In genomic region chr2:126817414-126817813, GRCm38 (mm10) we compare ENCODE assay signal across 22 mouse cellular contexts. TPM values are rescaled to one million over a fixed set of nuclear protein-coding genes. Genes with fewer than 3 reads are reported as not detected.
A peak's percentile ranks its signal among the peaks of the same experiment; 100 is the strongest.
DNase-seq lines count a peak whose midpoint lies in the region; ATAC-seq lines count a peak whose summit lies in the region.
"Had no signal": no experiment of that assay in that cellular context is flagged by ENCODE, and none has a peak within 500 bp of the region (broad histone marks: within the 10 kb centered on the region; RNA-seq: fewer than 3 reads in every experiment).

No protein-coding gene starts in this region.

- H3K27me3 ChIP-seq in heart, embryonic 13.5 days (replicated peaks), result no peaks in the 10 kb centered on the region
- H3K27me3 ChIP-seq in midbrain, embryonic 15.5 days (replicated peaks), result no peaks in the 10 kb centered on the region
- H3K27me3 ChIP-seq: embryonic facial prominence, embryonic 15.5 days; forebrain, embryonic 13.5 days; hindbrain, embryonic 15.5 days; Patski had no signal

- H3K36me3 ChIP-seq in heart, embryonic 13.5 days, result peaks cover 61% of the 10 kb centered on the region
- peaks cover 14% of the 10 kb centered on the region; the same call in 1 of the 2 replicates for H3K36me3 ChIP-seq in midbrain, embryonic 15.5 days (replicated peaks)

- no peak for DNase-seq in heart, postnatal 10 days
- DNase-seq in c-Kit-negative CD71-positive TER-119-positive erythroid progenitor cells, embryonic 14.5 days (ENCODE audit: low read depth, low spot score), result peak; percentile 28
- no peak for DNase-seq in cerebellum, postnatal 36 days
- DNase-seq: adrenal gland, postnatal 14 days; cerebellum, adult 2 months; cerebellum, postnatal 10 days; embryo, embryonic 11 days; gastrocnemius, postnatal 36 days; heart, adult 18-20 months; heart, postnatal 36 days had no signal

- H3K4me1 ChIP-seq in heart, embryonic 13.5 days, result peaks cover 15% of the 10 kb centered on the region
- no peaks in the 10 kb centered on the region for H3K4me1 ChIP-seq in midbrain, embryonic 15.5 days
- H3K4me1 ChIP-seq: embryonic facial prominence, embryonic 15.5 days; forebrain, embryonic 13.5 days; hindbrain, embryonic 15.5 days had no signal

- WGBS in heart, embryonic 13.5 days, result 65% methylated on average over 2 of the region's 2 CpGs
- 91% methylated on average over 2 of the region's 2 CpGs for WGBS in midbrain, embryonic 15.5 days

- no peak overlapping the region for H3K4me2 ChIP-seq in heart, embryonic 13.5 days
- no peak overlapping the region for H3K4me2 ChIP-seq in midbrain, embryonic 15.5 days
- H3K4me2 ChIP-seq: embryonic facial prominence, embryonic 15.5 days; forebrain, embryonic 13.5 days; hindbrain, embryonic 15.5 days had no signal

- ATAC-seq in heart, embryonic 13.5 days (ENCODE audit: extremely low read depth, insufficient number of reproducible peaks, low FRiP score, low TSS enrichment), result no peak
- ATAC-seq in erythroblast, adult 5-6 weeks (replicated peaks; ENCODE audit: low FRiP score, poor library complexity, severe bottlenecking), result peak; percentile 59; the same call in 1 of the 2 replicates
- peak; percentile 29; the same call in 1 of the 2 replicates for ATAC-seq in megakaryocyte-erythroid progenitor cell, adult 5-6 weeks (replicated peaks; ENCODE audit: low FRiP score, low TSS enrichment, poor library complexity, severe bottlenecking)
- ATAC-seq in midbrain, embryonic 15.5 days (replicated peaks), result no peak
- ATAC-seq: activated CD4-positive, CD25-positive, alpha-beta regulatory T cell, adult 4 months; forebrain, embryonic 13.5 days; Patski had no signal

- no peak overlapping the region for H3K4me3 ChIP-seq in heart, embryonic 13.5 days
- H3K4me3 ChIP-seq in midbrain, embryonic 15.5 days, result no peak overlapping the region
- H3K4me3 ChIP-seq: embryonic facial prominence, embryonic 15.5 days; forebrain, embryonic 13.5 days; heart, embryonic 10.5 days; hindbrain, embryonic 15.5 days had no signal

- H3K9me3 ChIP-seq in heart, embryonic 13.5 days, result no peaks in the 10 kb centered on the region
- no peaks in the 10 kb centered on the region for H3K9me3 ChIP-seq in midbrain, embryonic 15.5 days
- H3K9me3 ChIP-seq: embryonic facial prominence, embryonic 15.5 days; forebrain, embryonic 13.5 days; heart, embryonic 10.5 days; hindbrain, embryonic 15.5 days had no signal

- intact Hi-C loops in heart, postnatal 10 days (cut with DNase I), result no loop called here

- H3K9ac ChIP-seq in heart, embryonic 13.5 days, result no peak overlapping the region
- no peak overlapping the region for H3K9ac ChIP-seq in midbrain, embryonic 15.5 days
- H3K9ac ChIP-seq: embryonic facial prominence, embryonic 15.5 days; forebrain, embryonic 13.5 days; hindbrain, embryonic 15.5 days had no signal

- H3K27ac ChIP-seq in heart, embryonic 13.5 days (replicated peaks), result 0 out of 2 replicates have a peak overlapping the region, but pooled peaks have one; percentile 8
- no peak overlapping the region for H3K27ac ChIP-seq in midbrain, embryonic 15.5 days
- H3K27ac ChIP-seq: embryonic facial prominence, embryonic 15.5 days; forebrain, embryonic 13.5 days; heart, embryonic 10.5 days; hindbrain, embryonic 15.5 days had no signal

RNA-seq across cellular contexts. Expression of gene Usp50, which starts 34.1 kb away (rescaled TPM):
- polyA plus RNA-seq in heart, embryonic 13.5 days (2015; fragmentation: Nextera tagmentation; extraction: Ambion mirVana), result 1.5 and 2.2 TPM in 2 replicates
- not detected for total RNA-seq in heart, postnatal 10 days (2021)
- 0.77 TPM in 1 of 2 replicates, not detected in the other for total RNA-seq in erythroblast, adult 5-6 weeks (2015; ENCODE audit: low replicate concordance)
- 0.42 TPM in 1 of 2 replicates, not detected in the other for total RNA-seq in erythroblast, adult 5-6 weeks (2017; ENCODE audit: low replicate concordance)
- total RNA-seq in megakaryocyte-erythroid progenitor cell, adult 5-6 weeks (2014; fragmentation: Nextera tagmentation), result 1.1 and 1.4 TPM in 2 replicates
- 0.88 TPM in 1 of 2 replicates, not detected in the other for total RNA-seq in megakaryocyte-erythroid progenitor cell, adult 5-6 weeks (2017)
- polyA plus RNA-seq in midbrain, embryonic 15.5 days (2015; fragmentation: Nextera tagmentation; extraction: Ambion mirVana), result 2.1 and 2.3 TPM in 2 replicates
- total RNA-seq: adrenal gland, adult 18-20 months; adrenal gland, postnatal 14 days; gastrocnemius, adult 8-10 months; heart, adult 18-20 months; heart, postnatal 36 days had no signal

RNA-seq across cellular contexts. Expression of gene Trpm7, which starts 58.6 kb away (rescaled TPM):
- polyA plus RNA-seq in heart, embryonic 13.5 days (2015; fragmentation: Nextera tagmentation; extraction: Ambion mirVana), result 36.6 and 40.3 TPM in 2 replicates
- total RNA-seq in heart, postnatal 10 days (2021), result 10 to 100 TPM; 52.0 to 54.1 TPM
- 22.2 and 51.7 TPM in 2 replicates for total RNA-seq in erythroblast, adult 5-6 weeks (2015; ENCODE audit: low replicate concordance)
- 22.9 and 24.1 TPM in 2 replicates for total RNA-seq in erythroblast, adult 5-6 weeks (2017; ENCODE audit: low replicate concordance)
- 72.4 and 74.8 TPM in 2 replicates for total RNA-seq in megakaryocyte-erythroid progenitor cell, adult 5-6 weeks (2014; fragmentation: Nextera tagmentation)
- 69.3 and 121 TPM in 2 replicates for total RNA-seq in megakaryocyte-erythroid progenitor cell, adult 5-6 weeks (2017)
- polyA plus RNA-seq in midbrain, embryonic 15.5 days (2015; fragmentation: Nextera tagmentation; extraction: Ambion mirVana), result 33.8 and 40.0 TPM in 2 replicates

Comparison
In these comparisons a context has a peak if more than half of its experiments do, and no peak if none do; other contexts are left out.
1. ATAC-seq: peak in erythroblast, adult 5-6 weeks (single experiment) and megakaryocyte-erythroid progenitor cell, adult 5-6 weeks (single experiment); none in heart, embryonic 13.5 days (single experiment) and midbrain, embryonic 15.5 days (single experiment).